28 mouse cellular contexts compared by ENCODE assay signal in the genomic region with DNA sequence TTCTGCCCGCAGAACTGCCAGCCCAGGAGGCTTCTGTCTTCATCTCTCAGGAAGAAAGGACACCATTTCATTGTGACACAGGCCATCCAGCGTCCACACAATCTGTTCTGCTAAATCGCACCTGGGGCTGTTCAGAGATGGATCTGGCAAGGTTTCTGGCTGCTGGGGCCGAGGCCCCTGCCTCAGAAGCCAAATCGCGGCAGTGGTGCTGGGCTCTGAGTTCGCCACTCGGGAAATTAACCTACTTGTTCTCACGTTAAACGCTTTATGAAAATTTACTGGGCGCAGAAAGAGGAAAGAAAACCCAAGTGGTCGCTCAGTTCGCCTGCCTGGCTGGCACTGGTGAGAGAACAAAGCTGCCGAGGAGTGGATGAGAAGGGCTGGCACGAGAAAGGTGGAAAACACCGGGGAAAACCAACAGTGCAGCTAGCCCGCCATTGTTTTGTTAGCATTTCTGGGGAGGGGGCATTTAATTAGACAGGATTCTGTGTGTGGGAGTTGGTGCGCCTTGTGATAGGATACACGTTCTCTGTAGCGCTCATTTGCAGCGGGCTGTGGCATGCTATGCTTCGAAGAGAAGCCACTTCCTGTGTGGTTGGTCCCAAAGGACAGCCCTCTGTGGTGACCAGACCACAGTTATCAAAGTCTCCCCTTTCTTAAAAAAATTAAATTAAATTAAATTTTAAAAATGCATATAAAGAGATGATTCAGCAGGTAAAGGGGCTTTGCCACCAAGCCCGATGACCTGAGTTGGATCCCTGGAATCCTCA.
A peak's percentile ranks its signal among the peaks of the same experiment; 100 is the strongest.
DNase-seq lines count a peak whose midpoint lies in the region; ATAC-seq and TF ChIP-seq lines count a peak whose summit lies in the region.
"Had no signal": no experiment of that assay in that cellular context is flagged by ENCODE, and none has a peak within 500 bp of the region (broad histone marks: within the 10 kb centered on the region; RNA-seq: fewer than 3 reads in every experiment).

No protein-coding gene starts in this region.

- no peaks in the 10 kb centered on the region for H3K36me3 ChIP-seq in hindbrain, embryonic 14.5 days (replicated peaks; ENCODE audit: control insufficient read depth, insufficient read depth)
- no peaks in the 10 kb centered on the region for H3K36me3 ChIP-seq in hindbrain, embryonic 11.5 days (ENCODE audit: control insufficient read depth, insufficient read depth, low read length)
- no peaks in the 10 kb centered on the region for H3K36me3 ChIP-seq in ES-E14 (ENCODE audit: control insufficient read depth, insufficient read depth, low read length, poor library complexity, severe bottlenecking)
- H3K36me3 ChIP-seq: embryonic facial prominence, embryonic 10.5 days; heart, embryonic 15.5 days; limb, embryonic 13.5 days; liver, embryonic 12.5 days; midbrain, embryonic 12.5 days; neural tube, embryonic 13.5 days had no signal

- H3K4me1 ChIP-seq in hindbrain, embryonic 14.5 days (replicated peaks; ENCODE audit: control insufficient read depth, insufficient read depth, low read length) = no peaks in the 10 kb centered on the region
- H3K4me1 ChIP-seq in hindbrain, embryonic 11.5 days (replicated peaks; ENCODE audit: control insufficient read depth, insufficient read depth, low read length) = no peaks in the 10 kb centered on the region
- peaks cover 7 to 18% of the 10 kb centered on the region in 2 experiments for H3K4me1 ChIP-seq in ES-E14 (ENCODE audit: control insufficient read depth in 2 of 2, insufficient read depth in 2 of 2, low read length in 2 of 2, poor library complexity in 1 of 2)
- H3K4me1 ChIP-seq: embryonic facial prominence, embryonic 10.5 days; heart, embryonic 15.5 days; liver, embryonic 12.5 days had no signal

- in situ Hi-C loops in ES-E14 (cut with MboI; ENCODE audit: low sequenced_read_pairs in 2 of 2, unreplicated experiment in 2 of 2) = no loop called here

- no peaks in the 10 kb centered on the region; the same call in 1 of the 2 replicates for H3K27me3 ChIP-seq in hindbrain, embryonic 14.5 days (ENCODE audit: control insufficient read depth, insufficient read depth, low read length)
- H3K27me3 ChIP-seq in hindbrain, embryonic 11.5 days (ENCODE audit: control insufficient read depth, insufficient read depth, low read length) = no peaks in the 10 kb centered on the region
- H3K27me3 ChIP-seq: heart, embryonic 15.5 days; liver, embryonic 12.5 days; neural tube, embryonic 13.5 days had no signal

- H3K4me2 ChIP-seq in hindbrain, embryonic 14.5 days (replicated peaks) = no peak overlapping the region
- no peak overlapping the region for H3K4me2 ChIP-seq in hindbrain, embryonic 11.5 days (replicated peaks; ENCODE audit: low read depth, low read length)
- H3K4me2 ChIP-seq: heart, embryonic 15.5 days; limb, embryonic 13.5 days; liver, embryonic 12.5 days; midbrain, embryonic 12.5 days; neural tube, embryonic 13.5 days had no signal

- 66% methylated on average over 23 of the region's 23 CpGs for WGBS in hindbrain, embryonic 14.5 days
- WGBS in hindbrain, embryonic 11.5 days = 83% methylated on average over 23 of the region's 23 CpGs

- H3K9me3 ChIP-seq in hindbrain, embryonic 14.5 days (ENCODE audit: control insufficient read depth, low read length) = no peaks in the 10 kb centered on the region
- H3K9me3 ChIP-seq in hindbrain, embryonic 11.5 days (ENCODE audit: control insufficient read depth, low read length) = no peaks in the 10 kb centered on the region
- no peaks in the 10 kb centered on the region for H3K9me3 ChIP-seq in ES-E14 (ENCODE audit: control insufficient read depth, insufficient read depth, low read depth, low read length)
- H3K9me3 ChIP-seq: embryonic facial prominence, embryonic 10.5 days; heart, embryonic 15.5 days; limb, embryonic 13.5 days; liver, embryonic 12.5 days; midbrain, embryonic 12.5 days; neural tube, embryonic 13.5 days had no signal

- 0 out of 2 replicates have a peak overlapping the region, but pooled peaks have one; percentile 16 for H3K27ac ChIP-seq in hindbrain, embryonic 14.5 days
- no peak overlapping the region for H3K27ac ChIP-seq in hindbrain, embryonic 11.5 days (ENCODE audit: low read depth, low read length)
- H3K27ac ChIP-seq in ES-E14 (ENCODE audit: insufficient read depth, low read depth, low read length, poor library complexity, severe bottlenecking) = no peak overlapping the region
- H3K27ac ChIP-seq: embryonic facial prominence, embryonic 10.5 days; heart, embryonic 15.5 days; limb, embryonic 13.5 days; liver, embryonic 12.5 days; midbrain, embryonic 12.5 days; neural tube, embryonic 13.5 days had no signal

- H3K4me3 ChIP-seq in hindbrain, embryonic 14.5 days (replicated peaks; ENCODE audit: low read length) = no peak overlapping the region
- H3K4me3 ChIP-seq in hindbrain, embryonic 11.5 days (ENCODE audit: low read depth, low read length) = no peak overlapping the region
- peak overlapping the region; percentile 23 to 49; a peak in 3 of 4 replicates for H3K4me3 ChIP-seq in ES-E14 (ENCODE audit: insufficient read depth in 1 of 2, low read depth in 1 of 2, low read length in 2 of 2, poor library complexity in 1 of 2, severe bottlenecking in 1 of 2)
- H3K4me3 ChIP-seq: embryonic facial prominence, embryonic 10.5 days; heart, embryonic 15.5 days; limb, embryonic 13.5 days; liver, embryonic 12.5 days; midbrain, embryonic 12.5 days; myocyte; neural tube, embryonic 13.5 days had no signal

- no peak overlapping the region for H3K9ac ChIP-seq in hindbrain, embryonic 14.5 days
- no peak overlapping the region for H3K9ac ChIP-seq in hindbrain, embryonic 11.5 days (ENCODE audit: low read depth, low read length)
- H3K9ac ChIP-seq in ES-E14 (ENCODE audit: insufficient read depth, low read depth, low read length, poor library complexity, severe bottlenecking) = no peak overlapping the region
- H3K9ac ChIP-seq: forebrain, postnatal 0 days; heart, embryonic 15.5 days; limb, embryonic 13.5 days; liver, embryonic 12.5 days; midbrain, embryonic 12.5 days; neural tube, embryonic 13.5 days had no signal

- ATAC-seq in hindbrain, embryonic 14.5 days (ENCODE audit: low FRiP score) = no peak; the same call in 1 of the 2 replicates
- no peak for ATAC-seq in hindbrain, embryonic 11.5 days (ENCODE audit: low FRiP score)
- ATAC-seq: liver, embryonic 12.5 days had no signal

- peak; percentile 78 to 81 for DNase-seq in cerebellum, postnatal 10 days
- no peak for DNase-seq in cerebellum, adult 8-10 months
- DNase-seq in hindbrain, embryonic 14.5 days (ENCODE audit: low spot score) = no peak
- no peak for DNase-seq in hindbrain, embryonic 11.5 days (ENCODE audit: low spot score)
- DNase-seq in 416B (ENCODE audit: low read depth) (peak; percentile 28), ES-E14 (ENCODE audit: low read depth, low spot score) (no peak)
- no peak for DNase-seq in spleen, postnatal 14 days (ENCODE audit: low spot score in 2 of 2)
- DNase-seq in testis, postnatal 14 days (ENCODE audit: low spot score) = no peak
- DNase-seq: adrenal gland, postnatal 10 days; forebrain, postnatal 0 days; gastrocnemius, postnatal 36 days; heart, postnatal 36 days; kidney, adult 8-10 months; kidney, postnatal 10 days; layer of hippocampus, postnatal 36 days; lung, adult 18-20 months; lung, postnatal 10 days; retina, postnatal 1 day; right cerebral cortex, postnatal 25 days; spleen, adult 18-20 months; thymus, postnatal 25 days had no signal

TF ChIP-seq in ES-E14, 5 proteins besides CTCF, POLR2A, EP300 and RAD21:
- TF ChIP-seq ZNF384 (IDR thresholded peaks at IDR 0.05; ENCODE audit: low read depth, low read length) = no peak
- no peak for TF ChIP-seq HCFC1 (IDR thresholded peaks at IDR 0.05; ENCODE audit: borderline replicate concordance, insufficient read depth, low read length)
- no peak for TF ChIP-seq MAFK (IDR thresholded peaks at IDR 0.05; ENCODE audit: insufficient read depth, low read depth, low read length)
- no peak for TF ChIP-seq ZC3H11A (IDR thresholded peaks at IDR 0.05; ENCODE audit: borderline replicate concordance, low read depth, low read length)
- TF ChIP-seq CHD2 (IDR thresholded peaks at IDR 0.05; ENCODE audit: low read depth, low read length) = no peak

Comparison
In these comparisons a context has a peak if more than half of its experiments do, and no peak if none do; other contexts are left out.
1. DNase-seq: peak in cerebellum, postnatal 10 days (2 of 2) and 416B (single experiment); none in cerebellum, adult 8-10 months (single experiment), hindbrain, embryonic 14.5 days (single experiment), hindbrain, embryonic 11.5 days (single experiment), ES-E14 (single experiment), spleen, postnatal 14 days (0 of 2) and testis, postnatal 14 days (single experiment).
2. H3K4me3 ChIP-seq: peak in ES-E14 (2 of 2); none in hindbrain, embryonic 14.5 days (single experiment) and hindbrain, embryonic 11.5 days (single experiment).